Mouse (Mus musculus) brown adipose tissue, adult 24 weeks (tissue): ENCODE results near the gene Arl2bp. TPM values are rescaled to one million over a fixed set of nuclear protein-coding genes. Genes with fewer than 3 reads are reported as not detected.

Experiments used
- H3K27ac ChIP-seq: fragments of 200-500 bp; replicated peaks from 2 replicates; pipeline ENCODE4 v1.5.1; 2012; ENCODE audit warnings: low read depth, mild to moderate bottlenecking, low read length
- H3K4me1 ChIP-seq: fragments of 200-500 bp; 2 replicates; pipeline ENCODE4 v1.6.1; 2012; ENCODE audit warnings: low read length, mixed read lengths; ENCODE audit not compliant: control insufficient read depth, insufficient read depth, insufficient read length
- H3K4me3 ChIP-seq: fragments of 200-500 bp; 2 replicates; pipeline ENCODE4 v1.5.1; 2012; ENCODE audit warnings: low read depth, mild to moderate bottlenecking, low read length, moderate library complexity; ENCODE audit not compliant: insufficient read depth
- polyA plus RNA-seq: library from polyadenylated mRNA; stranded (reverse); fragments of >200 nt; gene quantifications from 2 replicates; pipeline ENCODE4 v1.2.4, GENCODE M21; 2012; ENCODE audit not compliant: missing spikeins, insufficient read depth, insufficient read length

Arl2bp gene
- 36.3 and 47.8 TPM in 2 replicates for polyA plus RNA-seq

- Histone ChIP-seq H3K27ac (peak within 1 kb of the TSS; percentile 28), H3K4me3 (peak within 1 kb of the TSS; percentile 88), H3K4me1 (no peaks in the 10 kb centered on the region)
Measured at GRCm38 (mm10) chr8:94666456-94667308, at the start of gene Arl2bp. Gene Arl2bp (plus strand): TSS chr8:94666600.

GRCm38 (mm10) chr8:94624885-94625284 is 41.5 kb upstream of the Arl2bp start:
- no peak overlapping the region for H3K4me3 ChIP-seq
- H3K27ac ChIP-seq, result no peak overlapping the region
- no peaks in the 10 kb centered on the region for H3K4me1 ChIP-seq

- H3K4me3 ChIP-seq, result no peak overlapping the region
- H3K27ac ChIP-seq, result no peak overlapping the region
- no peaks in the 10 kb centered on the region for H3K4me1 ChIP-seq
Measured at GRCm38 (mm10) chr8:94633564-94634194, 32.7 kb upstream of the Arl2bp start.

GRCm38 (mm10) chr8:94634211-94634610 is 32.2 kb upstream of the Arl2bp start:
- no peak overlapping the region for H3K4me3 ChIP-seq
- no peak overlapping the region for H3K27ac ChIP-seq
- H3K4me1 ChIP-seq, result no peaks in the 10 kb centered on the region

DNA sequence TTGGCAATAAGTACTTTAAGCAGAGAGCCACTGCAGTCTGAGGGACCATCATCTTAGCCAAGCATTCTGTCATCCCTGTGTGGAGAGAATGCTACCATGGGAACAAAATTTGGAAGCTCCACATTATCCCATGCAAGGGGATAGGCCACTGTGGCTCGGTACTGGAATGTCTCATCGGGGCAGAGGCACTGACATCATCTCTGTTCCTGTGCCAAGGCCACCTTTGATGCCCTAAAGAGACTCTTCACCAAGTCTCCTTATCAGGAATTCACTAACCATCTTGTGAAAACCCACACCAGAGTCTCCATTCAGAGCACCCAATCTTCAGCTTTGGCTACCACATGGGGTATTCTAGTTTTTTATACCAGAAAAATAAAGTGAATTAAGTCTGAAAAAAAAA is 25.2 kb upstream of the Arl2bp start:
- Histone ChIP-seq H3K4me1 (no peaks in the 10 kb centered on the region), H3K4me3 (no peak overlapping the region), H3K27ac (no peak overlapping the region)

- Histone ChIP-seq H3K4me3 (no peak overlapping the region), H3K27ac (no peak overlapping the region)
Measured at GRCm38 (mm10) chr8:94641938-94642337, 24.5 kb upstream of the Arl2bp start.

DNA sequence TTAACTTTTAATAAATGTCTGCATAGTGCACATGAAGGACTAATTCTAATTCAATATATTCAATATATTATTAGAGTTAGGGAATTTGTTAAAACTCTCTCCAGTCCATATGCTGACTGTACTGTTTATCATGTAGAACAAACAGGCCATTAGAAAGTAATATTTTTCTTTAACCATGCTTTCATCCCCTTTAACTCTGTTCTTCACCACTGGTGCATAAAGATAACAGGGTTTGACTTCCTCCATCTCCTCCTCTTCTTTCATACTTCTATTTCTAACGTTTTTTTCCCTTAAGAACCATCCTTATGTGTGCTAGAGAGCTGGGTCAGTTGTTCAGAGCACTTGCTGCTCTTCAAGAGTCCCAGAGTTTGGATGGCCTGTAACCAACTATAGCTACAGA is 21.2 kb upstream of the Arl2bp start:
- H3K4me3 ChIP-seq, result no peak overlapping the region
- no peaks in the 10 kb centered on the region for H3K4me1 ChIP-seq
- H3K27ac ChIP-seq, result no peak overlapping the region

More at GRCm38 (mm10) chr8:94641938-94642337, 24.5 kb upstream of the Arl2bp start:
- no peaks in the 10 kb centered on the region for H3K4me1 ChIP-seq

GRCm38 (mm10) chr8:94646165-94646564 is 20.2 kb upstream of the Arl2bp start:
- Histone ChIP-seq H3K4me1 (no peaks in the 10 kb centered on the region), H3K27ac (no peak overlapping the region)

DNA sequence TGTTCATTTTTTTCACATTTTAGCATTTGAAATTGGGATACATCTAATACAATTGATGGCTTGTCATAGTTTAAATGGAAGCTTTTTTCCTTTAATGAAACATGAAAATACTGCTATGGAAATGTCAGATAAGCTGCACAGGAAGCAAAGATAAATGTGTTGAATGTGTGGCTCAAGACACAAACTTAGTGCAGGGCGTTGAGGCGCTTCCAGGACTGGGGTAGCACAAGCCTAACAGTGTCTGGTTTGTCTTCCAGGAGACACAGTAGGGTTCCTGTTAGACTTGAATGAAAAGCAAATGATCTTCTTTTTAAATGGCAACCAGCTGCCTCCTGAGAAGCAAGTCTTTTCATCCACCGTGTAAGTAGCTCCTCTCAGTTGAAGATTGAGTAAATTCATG is 16.9 kb upstream of the Arl2bp start:
- Histone ChIP-seq H3K4me3 (no peak overlapping the region), H3K4me1 (no peaks in the 10 kb centered on the region), H3K27ac (no peak overlapping the region)

More at GRCm38 (mm10) chr8:94646165-94646564, 20.2 kb upstream of the Arl2bp start:
- H3K4me3 ChIP-seq, result no peak overlapping the region

- H3K27ac ChIP-seq, result no peak overlapping the region
- no peaks in the 10 kb centered on the region for H3K4me1 ChIP-seq
- H3K4me3 ChIP-seq, result no peak overlapping the region
Measured at GRCm38 (mm10) chr8:94652951-94653350, 13.4 kb upstream of the Arl2bp start.

DNA sequence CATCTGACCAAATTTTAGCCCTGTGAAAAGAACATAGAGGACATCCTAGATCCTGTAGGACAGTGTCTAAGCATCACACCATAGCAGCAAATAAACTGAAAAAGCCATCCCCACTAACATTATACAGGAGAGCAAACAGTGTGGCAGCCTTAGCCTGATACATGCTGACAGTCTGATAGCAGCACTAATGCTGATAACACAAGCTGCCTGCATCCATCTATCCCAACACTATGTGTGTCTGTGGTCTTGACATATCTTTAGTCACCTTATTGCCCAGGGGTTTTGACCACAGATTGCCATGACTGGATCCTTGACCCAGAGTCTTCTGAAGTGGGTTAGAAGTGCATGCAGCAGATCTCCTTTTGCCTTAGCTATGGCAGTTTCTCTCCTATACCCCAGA is 11.4 kb upstream of the Arl2bp start:
- Histone ChIP-seq H3K4me3 (no peak overlapping the region), H3K27ac (no peak overlapping the region), H3K4me1 (no peaks in the 10 kb centered on the region)

GRCm38 (mm10) chr8:94658031-94658430 is 8.4 kb upstream of the Arl2bp start:
- H3K4me3 ChIP-seq, result no peak overlapping the region
- H3K4me1 ChIP-seq, result no peaks in the 10 kb centered on the region
- no peak overlapping the region for H3K27ac ChIP-seq

DNA sequence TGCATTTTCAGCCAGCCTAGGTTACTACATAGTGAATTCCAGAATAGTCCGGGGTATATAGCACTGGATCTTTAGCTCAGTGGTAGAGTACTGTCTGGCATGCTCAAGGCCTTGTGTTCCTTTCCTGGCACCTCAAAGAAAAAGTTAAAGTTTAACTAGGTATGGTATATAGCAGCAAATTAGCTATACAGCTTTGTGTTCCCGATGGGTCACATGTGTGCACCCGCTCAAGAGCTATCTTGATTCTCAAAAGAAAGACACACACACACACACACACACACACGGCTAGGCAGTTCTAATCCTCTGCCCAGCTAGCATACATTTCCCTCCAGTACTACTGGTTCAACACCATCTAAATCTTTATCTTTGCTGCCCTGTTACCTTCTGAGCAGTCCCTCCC is 6.0 kb upstream of the Arl2bp start:
- Histone ChIP-seq H3K27ac (no peak overlapping the region), H3K4me3 (no peak overlapping the region), H3K4me1 (no peaks in the 10 kb centered on the region)

GRCm38 (mm10) chr8:94664722-94665121 is 1.7 kb upstream of the Arl2bp start:
- H3K27ac ChIP-seq, result no peak overlapping the region
- no peaks in the 10 kb centered on the region for H3K4me1 ChIP-seq
- no peak overlapping the region for H3K4me3 ChIP-seq

DNA sequence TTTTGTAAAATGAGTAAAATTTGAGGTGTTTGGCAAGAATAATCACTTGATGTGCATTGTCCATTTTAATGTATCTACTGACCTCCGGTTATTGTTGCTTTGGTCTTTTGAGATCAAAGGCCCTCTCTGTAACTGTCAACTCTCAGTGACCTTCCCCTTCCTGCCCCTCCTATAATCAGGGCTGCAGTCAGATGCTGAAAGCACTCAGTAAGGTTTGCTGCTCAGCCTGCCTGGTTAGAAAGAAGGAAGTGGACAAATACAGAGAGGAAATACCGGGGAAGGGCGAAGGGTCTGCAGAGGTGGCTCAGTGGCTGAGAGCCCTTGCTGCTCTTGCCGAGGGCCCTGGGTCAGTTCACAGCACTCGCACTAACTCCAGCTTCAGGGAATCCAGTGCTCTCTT is 8.0 kb downstream of the Arl2bp start:
- peaks cover 3% of the 10 kb centered on the region; the same call in 1 of the 2 replicates for H3K4me1 ChIP-seq
- no peak overlapping the region for H3K27ac ChIP-seq
- no peak overlapping the region for H3K4me3 ChIP-seq

- Histone ChIP-seq H3K4me3 (no peak overlapping the region), H3K4me1 (peaks cover 3% of the 10 kb centered on the region; the same call in 1 of the 2 replicates)
Measured at GRCm38 (mm10) chr8:94675923-94676322, 9.5 kb downstream of the Arl2bp start.

More at GRCm38 (mm10) chr8:94675923-94676322, 9.5 kb downstream of the Arl2bp start:
- no peak overlapping the region for H3K27ac ChIP-seq
